Mouse (Mus musculus) ES-Bruce4 (cell line): ENCODE results near the gene Mast3.

Experiments used
- CTCF ChIP-seq: IDR thresholded peaks from one replicate; pipeline ENCODE4 v1.8.1; 2011; ENCODE audit warnings: low read depth, low read length
- POLR2A ChIP-seq: IDR thresholded peaks from one replicate; pipeline ENCODE4 v1.8.1; 2011; ENCODE audit warnings: low read length; ENCODE audit not compliant: insufficient read depth

DNA sequence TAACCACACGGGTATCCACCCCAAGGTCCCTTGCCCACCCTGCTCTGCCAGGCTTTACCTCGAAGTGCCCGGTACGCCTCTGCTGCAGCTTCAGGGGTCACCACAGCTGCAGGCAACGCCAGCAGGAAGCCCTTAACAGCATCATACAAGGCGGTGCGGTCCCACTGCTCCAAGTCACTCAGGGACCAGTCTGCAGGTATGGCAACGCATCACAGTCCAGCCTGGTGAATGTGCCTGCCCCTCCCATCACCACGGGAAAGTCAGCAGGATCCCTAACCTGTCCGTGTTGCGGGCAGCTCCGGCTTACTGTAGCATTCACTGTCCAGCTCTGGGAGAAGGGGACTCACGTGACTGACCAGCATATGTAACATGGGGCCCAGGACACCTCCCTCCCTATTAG lies 32.8 kb downstream of the Mast3 start:
- TF ChIP-seq CTCF (no peak), POLR2A (no peak)
